Mouse (Mus musculus): ENCODE data around the gene Trip6. TPM values are rescaled to one million over a fixed set of nuclear protein-coding genes. Genes with fewer than 3 reads are reported as not detected.

Gene Trip6
- polyA plus RNA-seq, 1 experiment from 2014 or later = 17.3 TPM

DNA sequence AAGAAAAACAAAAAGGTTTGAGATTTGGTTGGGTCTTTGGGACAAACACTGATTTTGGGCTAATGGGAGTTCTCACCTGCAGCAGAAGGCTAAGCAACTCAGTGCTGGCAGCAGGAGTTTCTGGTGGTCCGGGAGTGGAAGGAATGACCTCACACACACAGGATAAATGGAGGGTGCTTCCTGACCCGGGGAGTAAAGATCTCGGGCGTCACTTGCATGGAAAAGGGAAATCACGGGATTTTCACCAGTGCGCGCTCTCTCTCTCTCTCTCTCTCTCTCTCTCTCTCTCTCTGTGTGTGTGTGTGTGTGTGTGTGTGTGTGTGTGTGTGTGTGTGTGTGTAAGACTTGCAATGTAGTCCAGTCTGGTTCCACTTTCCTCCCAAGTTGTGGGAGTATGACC, 33.7 kb upstream of the Trip6 start:
- Histone ChIP-seq H3K4me3 (no peak overlapping the region), H3K36me3 (no peaks in the 10 kb centered on the region), H3K4me2 (no peak overlapping the region), H3K9me3 (no peaks in the 10 kb centered on the region), H3K27ac (replicated peaks) (no peak overlapping the region), H3K9ac (no peak overlapping the region), H3K27me3 (peaks cover 12% of the 10 kb centered on the region), H3K4me1 (replicated peaks) (peaks cover 39% of the 10 kb centered on the region)
- 33% methylated on average over 7 of the region's 7 CpGs for WGBS
- ATAC-seq (ENCODE audit: low FRiP score, low read depth) = no peak

DNA sequence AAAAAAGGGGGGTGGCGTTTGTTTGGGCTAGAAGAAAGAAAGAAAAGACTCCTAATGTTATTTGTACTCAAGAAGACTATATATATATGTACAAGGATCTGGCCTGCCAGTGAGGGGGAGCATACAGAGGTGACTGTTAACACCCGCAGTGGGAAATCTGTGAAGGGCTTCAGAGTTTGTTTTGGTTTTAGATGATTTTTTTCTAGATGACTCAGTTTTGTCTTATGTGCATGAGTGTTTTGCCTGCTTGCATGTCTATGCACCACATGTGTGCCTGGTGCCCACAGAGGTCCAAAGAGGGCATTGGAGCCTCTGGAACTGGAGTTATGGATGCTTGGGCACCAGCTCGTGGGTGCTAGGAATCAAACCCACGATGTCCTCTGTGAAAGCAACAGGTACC, 32.8 kb upstream of the Trip6 start:
- Histone ChIP-seq H3K4me1 (replicated peaks) (peaks cover 30% of the 10 kb centered on the region), H3K27ac (replicated peaks) (no peak overlapping the region), H3K27me3 (peaks cover 12% of the 10 kb centered on the region), H3K4me2 (no peak overlapping the region), H3K36me3 (no peaks in the 10 kb centered on the region), H3K4me3 (no peak overlapping the region), H3K9ac (no peak overlapping the region), H3K9me3 (no peaks in the 10 kb centered on the region)
- ATAC-seq (ENCODE audit: low FRiP score, low read depth) = no peak
- WGBS = 88% methylated on average over 4 of the region's 4 CpGs

DNA sequence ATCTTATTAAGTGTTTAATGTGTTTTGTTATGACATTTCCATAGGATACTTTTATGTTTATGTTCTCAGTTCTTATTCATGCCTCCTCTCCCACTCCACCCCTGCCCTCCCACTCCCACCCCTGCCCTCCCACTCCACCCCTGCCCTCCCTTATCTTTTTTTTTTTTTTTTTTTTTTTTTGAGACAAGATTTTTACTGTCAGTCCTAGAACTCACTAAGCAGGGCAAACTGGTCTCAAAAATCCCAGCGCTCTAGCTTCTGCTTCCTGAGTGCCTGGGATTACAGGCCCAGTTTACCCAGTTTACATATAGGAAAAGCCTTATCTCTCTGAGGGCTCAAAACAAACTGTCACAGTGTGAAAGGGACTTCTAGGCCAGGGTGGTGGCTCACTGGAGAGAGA, 32.2 kb upstream of the Trip6 start:
- no peaks in the 10 kb centered on the region for H3K9me3 ChIP-seq
- no peak overlapping the region for H3K4me2 ChIP-seq
- H3K27me3 ChIP-seq = peaks cover 12% of the 10 kb centered on the region
- H3K36me3 ChIP-seq = no peaks in the 10 kb centered on the region
- no peak overlapping the region for H3K27ac ChIP-seq (replicated peaks)
- WGBS = 75% methylated on average over 1 of the region's 1 CpGs
- no peak for ATAC-seq (ENCODE audit: low FRiP score, low read depth)
- peaks cover 26% of the 10 kb centered on the region for H3K4me1 ChIP-seq (replicated peaks)
- no peak overlapping the region for H3K4me3 ChIP-seq
- no peak overlapping the region for H3K9ac ChIP-seq

DNA sequence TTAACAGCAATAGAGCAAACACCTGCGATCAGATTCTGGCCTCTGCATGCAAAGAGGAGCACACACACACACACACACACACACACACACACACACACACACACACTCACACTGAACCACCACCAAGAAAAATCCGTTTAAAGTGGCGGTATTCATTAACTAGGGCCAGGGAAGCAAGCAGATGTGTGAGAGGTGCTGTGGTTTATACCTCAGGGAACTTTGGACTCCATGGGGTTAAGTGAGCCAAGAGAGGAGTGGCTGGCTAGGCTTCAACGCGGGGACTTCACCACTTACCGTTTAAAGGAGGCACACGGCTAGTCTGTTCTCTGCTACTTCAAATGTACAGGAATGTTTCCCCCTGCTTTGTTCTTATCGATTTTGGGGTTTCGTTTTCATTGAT, 31.6 kb upstream of the Trip6 start:
- Histone ChIP-seq H3K9ac (no peak overlapping the region), H3K4me2 (no peak overlapping the region), H3K4me3 (no peak overlapping the region), H3K4me1 (replicated peaks) (peaks cover 22% of the 10 kb centered on the region), H3K36me3 (no peaks in the 10 kb centered on the region), H3K27ac (replicated peaks) (no peak overlapping the region), H3K27me3 (peaks cover 11% of the 10 kb centered on the region), H3K9me3 (no peaks in the 10 kb centered on the region)
- WGBS = 27% methylated on average over 9 of the region's 9 CpGs
- no peak for ATAC-seq (ENCODE audit: low FRiP score, low read depth)

DNA sequence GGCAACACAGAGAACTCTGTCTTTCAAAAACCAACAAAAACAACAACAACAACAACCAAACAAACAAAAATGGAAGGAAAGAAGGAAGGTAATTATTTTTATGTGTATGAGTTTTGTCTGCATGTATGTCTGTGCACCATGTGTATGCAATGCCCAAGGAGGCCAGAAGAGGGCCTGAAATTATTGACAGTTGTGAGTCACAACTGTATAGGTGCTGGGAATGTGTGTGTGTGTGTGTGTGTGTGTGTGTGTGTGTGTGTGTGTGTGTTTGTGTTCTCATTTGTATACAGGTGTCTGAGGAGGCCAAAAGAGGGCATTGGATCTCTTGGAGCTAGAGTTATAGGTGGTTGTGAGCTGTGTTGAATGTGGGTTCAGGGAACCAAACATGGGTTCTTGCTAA, 29.7 kb upstream of the Trip6 start:
- Histone ChIP-seq H3K27me3 (peaks cover 4% of the 10 kb centered on the region; the same call in 1 of the 2 replicates), H3K27ac (replicated peaks) (no peak overlapping the region), H3K36me3 (no peaks in the 10 kb centered on the region), H3K9ac (no peak overlapping the region), H3K4me3 (no peak overlapping the region), H3K4me1 (replicated peaks) (peaks cover 18% of the 10 kb centered on the region), H3K9me3 (no peaks in the 10 kb centered on the region), H3K4me2 (no peak overlapping the region)
- ATAC-seq (ENCODE audit: low FRiP score, low read depth) = no peak

DNA sequence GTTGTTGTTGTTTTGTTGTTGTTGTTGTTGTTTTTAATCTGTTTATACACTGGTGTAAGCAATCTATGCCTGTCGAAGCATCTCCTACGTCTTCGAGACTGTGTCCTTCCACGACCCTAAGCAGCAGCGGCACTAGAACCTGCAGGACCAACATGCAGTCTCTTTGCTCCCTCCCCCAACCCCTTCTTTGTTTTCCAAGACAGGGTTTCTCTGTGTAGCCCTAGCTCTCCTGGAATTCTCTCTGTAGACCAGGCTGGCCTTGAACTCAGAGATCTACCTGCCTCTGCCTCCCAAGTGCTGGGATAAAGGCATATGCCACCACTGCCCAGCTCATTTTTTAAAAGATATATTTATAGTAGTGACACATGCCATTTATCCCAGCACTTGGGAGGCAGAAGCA, 29.2 kb upstream of the Trip6 start:
- 95% methylated on average over 5 of the region's 5 CpGs for WGBS
- H3K27me3 ChIP-seq = no peaks in the 10 kb centered on the region

DNA sequence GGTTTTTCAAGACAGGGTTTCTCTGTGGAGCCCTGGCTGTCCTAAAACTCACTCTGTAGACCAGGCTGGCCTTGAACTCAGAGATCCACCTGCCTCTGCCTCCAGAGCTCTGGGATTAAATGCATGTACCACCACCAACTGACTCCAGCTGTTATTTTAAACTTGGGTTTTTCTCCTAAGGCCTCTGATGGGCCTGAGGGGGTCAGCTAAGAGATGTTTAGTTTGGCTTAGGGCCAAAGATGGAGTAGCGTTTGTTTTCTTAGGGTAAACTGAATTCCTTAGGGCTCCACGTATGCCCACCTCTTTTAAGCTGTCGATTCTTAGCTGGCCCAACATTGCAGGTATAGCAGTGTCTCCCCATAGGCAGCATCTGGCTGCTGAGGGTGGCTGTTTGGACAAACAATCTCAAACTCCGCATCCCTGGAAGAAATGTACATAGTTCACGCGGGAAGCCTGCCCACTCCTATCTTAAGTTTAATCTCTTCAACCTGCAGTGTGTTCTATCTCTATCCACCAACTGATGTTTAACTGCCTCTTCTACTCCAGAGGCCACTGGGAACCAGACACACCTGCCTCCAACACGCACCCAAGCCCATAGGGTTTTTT, 28.3 kb upstream of the Trip6 start:
- Histone ChIP-seq H3K27ac (replicated peaks) (no peak overlapping the region), H3K9ac (no peak overlapping the region), H3K4me1 (replicated peaks) (peaks cover 19% of the 10 kb centered on the region), H3K27me3 (no peaks in the 10 kb centered on the region), H3K4me2 (no peak overlapping the region), H3K9me3 (no peaks in the 10 kb centered on the region), H3K36me3 (no peaks in the 10 kb centered on the region), H3K4me3 (no peak overlapping the region)
- WGBS = 79% methylated on average over 7 of the region's 7 CpGs
- ATAC-seq (ENCODE audit: low FRiP score, low read depth) = no peak

More for the DNA sequence above, 29.2 kb upstream of the Trip6 start:
- Histone ChIP-seq H3K36me3 (no peaks in the 10 kb centered on the region), H3K9ac (no peak overlapping the region), H3K4me1 (replicated peaks) (peaks cover 16% of the 10 kb centered on the region), H3K9me3 (no peaks in the 10 kb centered on the region), H3K27ac (replicated peaks) (no peak overlapping the region), H3K4me3 (no peak overlapping the region), H3K4me2 (no peak overlapping the region)
- ATAC-seq (ENCODE audit: low FRiP score, low read depth) = no peak

DNA sequence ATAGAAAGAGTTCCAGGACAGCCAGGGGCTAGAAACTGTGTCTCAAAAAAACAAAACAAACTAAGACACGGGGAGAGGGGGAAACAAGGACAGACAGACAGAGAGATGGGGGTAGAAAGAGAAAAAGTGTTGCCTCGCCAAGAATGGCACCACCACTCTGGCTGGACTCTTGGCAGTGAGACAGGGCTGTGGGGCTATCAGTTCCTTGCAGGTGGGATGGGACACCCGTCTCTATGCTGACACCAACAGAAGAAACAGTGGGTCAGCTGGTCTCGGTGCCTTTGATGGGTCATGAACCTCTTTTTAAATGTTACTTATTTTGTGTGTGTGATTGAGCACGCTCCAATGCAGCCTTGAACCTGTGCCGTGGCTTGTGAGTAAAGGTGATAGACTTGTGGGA, 26.0 kb upstream of the Trip6 start:
- Histone ChIP-seq H3K9me3 (no peaks in the 10 kb centered on the region), H3K9ac (peak overlapping the region; percentile 52; the same call in 1 of the 2 replicates), H3K36me3 (no peaks in the 10 kb centered on the region), H3K4me1 (replicated peaks) (peaks cover 21% of the 10 kb centered on the region), H3K27ac (replicated peaks) (peak overlapping the region; percentile 82), H3K4me2 (peak overlapping the region; percentile 88), H3K27me3 (no peaks in the 10 kb centered on the region), H3K4me3 (peak overlapping the region; percentile 39; the same call in 1 of the 2 replicates)
- 77% methylated on average over 6 of the region's 6 CpGs for WGBS
- ATAC-seq (ENCODE audit: low FRiP score, low read depth) = no peak

DNA sequence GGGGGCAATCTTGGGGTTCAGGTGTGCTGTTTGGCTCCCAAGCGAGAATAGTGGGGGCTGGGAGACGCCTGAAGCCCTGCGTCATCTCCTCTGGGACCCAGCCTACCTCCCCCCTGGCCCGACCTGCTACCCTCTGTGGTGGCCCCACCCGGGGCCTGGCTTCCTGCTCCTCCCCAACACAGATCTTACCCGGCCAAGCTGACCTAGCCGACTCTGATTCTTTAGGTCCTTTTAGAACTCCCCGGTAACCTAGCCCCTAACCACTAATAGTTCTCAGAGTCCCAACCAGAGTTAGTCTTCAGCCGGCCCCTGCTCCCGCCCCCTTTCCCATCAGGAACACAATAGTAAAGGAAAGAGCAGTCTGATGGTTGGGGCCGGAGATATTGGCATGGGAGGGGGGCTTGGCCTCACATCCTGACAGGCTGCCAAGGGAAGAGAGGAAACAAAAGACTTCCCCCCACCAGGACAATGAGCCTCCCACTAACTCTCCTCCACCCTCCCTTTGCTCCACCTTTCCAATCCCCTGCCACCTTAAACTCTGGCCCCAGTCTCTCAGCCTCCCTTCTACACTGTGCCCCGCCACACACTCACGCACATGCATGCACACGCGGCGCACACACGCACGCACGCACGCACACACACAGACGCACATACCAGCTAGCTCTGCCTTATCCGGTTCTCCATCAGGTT, 25.2 kb upstream of the Trip6 start:
- WGBS = 4% methylated on average over 21 of the region's 22 CpGs
- no peaks in the 10 kb centered on the region for H3K36me3 ChIP-seq
- H3K4me3 ChIP-seq = peak overlapping the region; percentile 39
- H3K4me2 ChIP-seq = peak overlapping the region; percentile 88
- H3K27ac ChIP-seq (replicated peaks) = peak overlapping the region; percentile 82
- H3K9me3 ChIP-seq = no peaks in the 10 kb centered on the region
- peak; percentile 71 for ATAC-seq (ENCODE audit: low FRiP score, low read depth)
- H3K27me3 ChIP-seq = no peaks in the 10 kb centered on the region
- peak overlapping the region; percentile 52 for H3K9ac ChIP-seq
- H3K4me1 ChIP-seq (replicated peaks) = peaks cover 21% of the 10 kb centered on the region

DNA sequence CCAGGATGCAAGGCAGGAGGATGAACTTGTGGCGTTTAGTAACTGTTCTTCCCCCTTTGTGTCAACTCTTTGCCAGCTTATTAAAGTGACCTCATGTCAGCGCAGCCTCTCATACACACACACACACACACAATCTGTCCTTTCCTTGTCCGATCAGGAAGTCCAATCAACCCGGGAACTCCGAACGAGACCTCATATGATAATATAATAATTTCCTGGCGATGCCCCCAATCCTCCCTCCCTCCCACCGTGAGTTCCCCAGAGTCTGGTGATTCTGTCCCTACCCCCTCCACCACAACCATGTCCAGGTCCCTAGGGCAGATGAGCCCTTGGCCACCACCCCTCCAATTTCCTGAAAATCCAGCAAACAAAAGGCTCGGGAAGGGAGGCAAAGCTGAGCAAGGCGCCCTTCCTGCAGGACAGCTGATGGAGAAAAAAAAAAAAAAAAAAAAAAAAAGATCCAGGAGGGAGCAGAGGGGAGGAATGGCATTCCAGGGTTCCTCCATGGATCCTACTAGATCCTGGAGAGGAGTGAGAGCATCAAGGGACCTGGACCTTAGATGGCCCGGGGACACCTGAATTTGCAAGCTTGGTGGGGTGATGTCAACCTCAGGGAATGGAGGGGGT, 24.6 kb upstream of the Trip6 start:
- Histone ChIP-seq H3K9ac (peak overlapping the region; percentile 52), H3K9me3 (no peaks in the 10 kb centered on the region), H3K4me1 (replicated peaks) (peaks cover 26% of the 10 kb centered on the region), H3K4me2 (peak overlapping the region; percentile 88), H3K4me3 (peak overlapping the region; percentile 39), H3K36me3 (no peaks in the 10 kb centered on the region), H3K27me3 (no peaks in the 10 kb centered on the region), H3K27ac (replicated peaks) (peak overlapping the region; percentile 82)
- 1% methylated on average over 11 of the region's 11 CpGs for WGBS
- peak; percentile 29 for ATAC-seq (ENCODE audit: low FRiP score, low read depth)

DNA sequence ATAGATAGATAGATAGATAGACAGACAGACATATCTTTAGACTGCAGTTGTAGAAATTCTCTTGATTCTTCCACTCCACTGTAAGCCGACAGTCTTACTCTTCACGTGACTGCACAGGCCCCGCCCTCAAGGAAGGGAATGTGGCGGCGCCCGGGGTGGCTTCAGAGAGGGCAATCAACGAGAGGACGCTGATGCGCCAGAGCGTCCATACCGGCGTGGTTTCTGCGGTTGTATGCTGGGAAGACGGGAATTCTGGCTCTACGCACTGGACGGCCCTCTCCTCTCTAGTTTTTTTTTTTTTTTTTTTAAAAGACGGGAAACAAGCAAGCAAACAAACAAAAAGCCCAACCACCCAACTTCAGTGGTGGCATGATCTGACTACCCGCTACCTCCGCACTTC, 24.1 kb upstream of the Trip6 start:
- WGBS = under 1% methylated on average over 19 of the region's 19 CpGs
- no peaks in the 10 kb centered on the region for H3K27me3 ChIP-seq
- H3K36me3 ChIP-seq = no peaks in the 10 kb centered on the region
- H3K9me3 ChIP-seq = no peaks in the 10 kb centered on the region
- peak; percentile 86 for ATAC-seq (ENCODE audit: low FRiP score, low read depth)
- peaks cover 27% of the 10 kb centered on the region for H3K4me1 ChIP-seq (replicated peaks)
- H3K4me3 ChIP-seq = peak overlapping the region; percentile 39
- H3K4me2 ChIP-seq = peak overlapping the region; percentile 88
- H3K9ac ChIP-seq = peak overlapping the region; percentile 52
- H3K27ac ChIP-seq (replicated peaks) = peak overlapping the region; percentile 82

DNA sequence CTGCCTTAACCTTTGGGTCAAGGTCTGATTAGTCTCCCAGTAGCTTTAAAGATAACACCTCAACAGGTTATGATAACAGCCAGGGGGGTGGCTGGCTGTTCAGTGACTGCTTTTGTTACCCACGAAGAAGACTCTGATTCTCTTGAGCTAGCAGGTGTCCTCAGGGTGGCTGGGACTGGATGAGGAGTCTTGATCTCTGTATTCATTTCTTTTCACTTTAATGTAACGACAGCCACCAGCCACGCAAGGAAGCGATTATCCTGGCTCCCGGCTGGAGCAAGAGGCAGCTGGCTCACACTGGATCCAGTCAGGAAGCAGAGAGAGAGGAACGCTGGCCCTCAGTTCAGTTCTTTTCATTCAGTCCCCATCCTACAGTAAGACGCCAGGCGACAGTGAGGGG, 23.0 kb upstream of the Trip6 start:
- peaks cover 38% of the 10 kb centered on the region for H3K4me1 ChIP-seq (replicated peaks)
- WGBS = 64% methylated on average over 8 of the region's 8 CpGs
- H3K4me2 ChIP-seq = no peak overlapping the region
- no peak overlapping the region for H3K9ac ChIP-seq
- H3K36me3 ChIP-seq = no peaks in the 10 kb centered on the region
- no peak overlapping the region for H3K4me3 ChIP-seq
- H3K27ac ChIP-seq (replicated peaks) = no peak overlapping the region
- no peak for ATAC-seq (ENCODE audit: low FRiP score, low read depth)
- H3K27me3 ChIP-seq = no peaks in the 10 kb centered on the region
- H3K9me3 ChIP-seq = no peaks in the 10 kb centered on the region
